Mouse (Mus musculus) CH12.LX (cell line): ENCODE results near the gene Cd5. TPM values are rescaled to one million over a fixed set of nuclear protein-coding genes. Genes with fewer than 3 reads are reported as not detected.

ENCODE experiments used
- DNase-seq: peaks from one replicate; pipeline ENCODE4 v3.0.0-alpha.2; 2013; ENCODE audit errors: extremely low read depth
- H3K27ac ChIP-seq: 2 replicates; pipeline ENCODE4 v1.5.1; 2012; ENCODE audit warnings: low read depth, mild to moderate bottlenecking, control low read depth, moderate library complexity; ENCODE audit not compliant: insufficient read depth
- H3K27me3 ChIP-seq: replicated peaks from 2 replicates; pipeline ENCODE3; 2012; ENCODE audit warnings: inconsistent platforms
- H3K36me3 ChIP-seq, 2 experiments: replicated peaks in 1 of 2; 2 replicates each; pipeline versions ENCODE3 to v1.6.1; 2012; ENCODE audit warnings: inconsistent platforms in 1 of 2, low read length in 1 of 2, mild to moderate bottlenecking in 1 of 2, mixed read lengths in 1 of 2, moderate library complexity in 1 of 2; ENCODE audit not compliant: control insufficient read depth in 1 of 2, insufficient read depth in 1 of 2
- H3K4me1 ChIP-seq, 2 experiments: 2 replicates each; pipeline ENCODE4 v1.6.1; 2012; ENCODE audit warnings: inconsistent platforms in 1 of 2, moderate library complexity in 1 of 2; ENCODE audit not compliant: insufficient read depth in 2 of 2, control insufficient read depth in 1 of 2
- H3K4me2 ChIP-seq: 2 replicates; pipeline ENCODE4 v1.6.1; 2012; ENCODE audit warnings: low read depth, mild to moderate bottlenecking, control low read depth; ENCODE audit not compliant: poor library complexity, insufficient read depth, severe bottlenecking
- H3K4me3 ChIP-seq, 3 experiments: fragments of 150-350 bp in 1 of 3; sonication (generic) in 1 of 3; replicated peaks in 1 of 3; 2 replicates each; pipeline versions ENCODE3 to v1.5.1; 2011 to 2012; ENCODE audit warnings: low read depth in 2 of 3, low read length in 2 of 3, mild to moderate bottlenecking in 2 of 3, moderate library complexity in 2 of 3, control low read depth in 1 of 3, improper control_type of control experiment in 1 of 3, inconsistent platforms in 1 of 3, mixed read lengths in 1 of 3; ENCODE audit not compliant: poor library complexity in 1 of 3
- H3K79me2 ChIP-seq: replicated peaks from 2 replicates; pipeline ENCODE4 v1.6.1; 2012; ENCODE audit warnings: mild to moderate bottlenecking, moderate library complexity; ENCODE audit not compliant: control insufficient read depth, poor library complexity, insufficient read depth, severe bottlenecking; ENCODE audit errors: extremely low read depth
- H3K9ac ChIP-seq: 2 replicates; pipeline ENCODE4 v1.6.1; 2012; ENCODE audit warnings: low read depth, mild to moderate bottlenecking, control low read depth, moderate library complexity; ENCODE audit not compliant: insufficient read depth
- H3K9me3 ChIP-seq: replicated peaks from 2 replicates; pipeline ENCODE3; 2012; ENCODE audit warnings: low read length, inconsistent platforms, mixed read lengths
- CHD2 ChIP-seq: IDR thresholded peaks from 2 replicates; pipeline ENCODE4 v1.6.1; 2011; ENCODE audit warnings: low read length, improper control_type of control experiment
- CTCF ChIP-seq, 2 experiments: IDR thresholded peaks in 1 of 2; conservative IDR thresholded peaks in 1 of 2; 2 replicates each; pipeline ENCODE4 v1.5.1; 2011 to 2012; ENCODE audit warnings: low read depth in 2 of 2, low read length in 2 of 2, improper control_type of control experiment in 1 of 2, inconsistent platforms in 1 of 2, mild to moderate bottlenecking in 1 of 2, moderate library complexity in 1 of 2
- EP300 ChIP-seq: IDR thresholded peaks from 2 replicates; pipeline ENCODE4 v1.6.1; 2011; ENCODE audit warnings: low read length, improper control_type of control experiment
- ETS1 ChIP-seq: conservative IDR thresholded peaks from 2 replicates; pipeline ENCODE4 v1.6.1; 2012; ENCODE audit warnings: low read depth, mild to moderate bottlenecking, inconsistent platforms, low read length, improper control_type of control experiment, moderate library complexity
- GABPA ChIP-seq: IDR thresholded peaks from 2 replicates; pipeline ENCODE4 v1.6.1; 2012; ENCODE audit warnings: low read depth, low read length, improper control_type of control experiment, inconsistent platforms; ENCODE audit not compliant: insufficient replicate concordance
- HCFC1 ChIP-seq: IDR thresholded peaks from 2 replicates; pipeline ENCODE4 v1.6.1; 2012; ENCODE audit warnings: low read depth, mild to moderate bottlenecking, inconsistent platforms, low read length, improper control_type of control experiment
- JUN ChIP-seq: IDR thresholded peaks from 2 replicates; pipeline ENCODE4 v1.6.1; 2011; ENCODE audit warnings: low read depth, mild to moderate bottlenecking, low read length, improper control_type of control experiment, moderate library complexity; ENCODE audit not compliant: insufficient read depth
- KAT2A ChIP-seq: IDR thresholded peaks from 2 replicates; pipeline ENCODE4 v1.6.1; 2012; ENCODE audit warnings: low read length, improper control_type of control experiment, inconsistent platforms; ENCODE audit not compliant: insufficient replicate concordance
- MAFK ChIP-seq: IDR thresholded peaks from 2 replicates; pipeline ENCODE4 v1.6.1; 2011; ENCODE audit warnings: low read length, improper control_type of control experiment; ENCODE audit not compliant: insufficient replicate concordance
- MAX ChIP-seq: IDR thresholded peaks from 2 replicates; pipeline ENCODE4 v1.6.1; 2011; ENCODE audit warnings: low read length, improper control_type of control experiment
- MEF2A ChIP-seq: IDR thresholded peaks from 2 replicates; pipeline ENCODE4 v1.6.1; 2014; ENCODE audit warnings: low read depth, mild to moderate bottlenecking, inconsistent platforms, low read length, improper control_type of control experiment, borderline replicate concordance
- MXI1 ChIP-seq: IDR thresholded peaks from 2 replicates; pipeline ENCODE4 v1.6.1; 2011; ENCODE audit warnings: mild to moderate bottlenecking, low read depth, low read length, improper control_type of control experiment
- MYC ChIP-seq: IDR thresholded peaks from 2 replicates; pipeline ENCODE4 v1.6.1; 2011; ENCODE audit warnings: low read depth, mild to moderate bottlenecking, improper control_type of control experiment, low read length
- NELFE ChIP-seq: IDR thresholded peaks from 2 replicates; pipeline ENCODE4 v1.6.1; 2011; ENCODE audit warnings: low read depth, low read length, improper control_type of control experiment
- PAX5 ChIP-seq: IDR thresholded peaks from 2 replicates; pipeline ENCODE4 v1.6.1; 2012; ENCODE audit warnings: low read length, inconsistent platforms, mixed read lengths
- POLR2A ChIP-seq: IDR thresholded peaks from 2 replicates; pipeline ENCODE4 v1.6.1; 2011; ENCODE audit warnings: low read depth, mild to moderate bottlenecking, improper control_type of control experiment, low read length
- POLR2AphosphoS2 ChIP-seq: IDR thresholded peaks from 2 replicates; pipeline ENCODE4 v1.6.1; 2011; ENCODE audit warnings: low read depth, low read length, improper control_type of control experiment
- SIN3A ChIP-seq: IDR thresholded peaks from 2 replicates; pipeline ENCODE4 v1.6.1; 2012; ENCODE audit warnings: low read length, improper control_type of control experiment, inconsistent platforms
- TCF12 ChIP-seq: IDR thresholded peaks from 2 replicates; pipeline ENCODE4 v1.6.1; 2014; ENCODE audit warnings: low read depth, mild to moderate bottlenecking, inconsistent platforms, low read length, improper control_type of control experiment
- UBTF ChIP-seq: IDR thresholded peaks from 2 replicates; pipeline ENCODE4 v1.6.1; 2012; ENCODE audit warnings: low read depth, mild to moderate bottlenecking, inconsistent platforms, low read length, improper control_type of control experiment, moderate library complexity
- USF1 ChIP-seq: IDR thresholded peaks from 2 replicates; pipeline ENCODE4 v1.6.1; 2014; ENCODE audit warnings: low read depth, mild to moderate bottlenecking, inconsistent platforms, low read length, improper control_type of control experiment
- USF2 ChIP-seq: conservative IDR thresholded peaks from 2 replicates; pipeline ENCODE4 v1.6.1; 2011; ENCODE audit warnings: low read depth, low read length, improper control_type of control experiment
- ZC3H11A ChIP-seq: IDR thresholded peaks from 2 replicates; pipeline ENCODE4 v1.6.1; 2012; ENCODE audit warnings: low read depth, mild to moderate bottlenecking, inconsistent platforms, low read length, improper control_type of control experiment
- ZKSCAN1 ChIP-seq: IDR thresholded peaks from 2 replicates; pipeline ENCODE4 v1.6.1; 2012; ENCODE audit warnings: low read depth, inconsistent platforms, low read length, improper control_type of control experiment, borderline replicate concordance
- ZMIZ1 ChIP-seq: IDR thresholded peaks from 2 replicates; pipeline ENCODE4 v1.6.1; 2012; ENCODE audit warnings: low read depth, mild to moderate bottlenecking, inconsistent platforms, low read length, improper control_type of control experiment
- ZNF384 ChIP-seq: IDR thresholded peaks from 2 replicates; pipeline ENCODE4 v1.6.1; 2012; ENCODE audit warnings: low read depth, low read length, improper control_type of control experiment, inconsistent platforms
- dilution Hi-C: fragments of 300-500 bp; cut with MboI; formaldehyde crosslinking; loops from 2 replicates; pipeline ENCODE4 v1.14.3; 2020; ENCODE audit warnings: low sequenced_read_pairs; ENCODE audit not compliant: extremely low pct_unique_long_range_greater_than_20kb, extremely low pct_ligation_motif_present
- in situ Hi-C: fragments of 300-500 bp; cut with MboI; formaldehyde crosslinking; loops from 3 replicates; pipeline ENCODE4 v1.14.3; 2019; ENCODE audit warnings: low sequenced_read_pairs, low pct_ligation_motif_present, low pct_unique_long_range_greater_than_20kb, mixed read lengths
- polyA plus RNA-seq: library from polyadenylated mRNA; unstranded; fragments of >175 nt; gene quantifications from 2 replicates; pipeline ENCODE4 v1.2.1, GENCODE M21; 2012; ENCODE audit warnings: low read depth; ENCODE audit not compliant: insufficient read length
- total RNA-seq, 2 experiments: library from RNA; depleted of rRNA; stranded (reverse); fragments of 300-350 nt in 1 of 2; fragments of >200 nt in 1 of 2; gene quantifications; 2 replicates each; pipeline ENCODE4 v1.2.3; 2012 to 2014

Cd5 gene
- total and polyA plus RNA-seq, 3 experiments = 8.7 to 51.4 (median 17.7) TPM

DNA sequence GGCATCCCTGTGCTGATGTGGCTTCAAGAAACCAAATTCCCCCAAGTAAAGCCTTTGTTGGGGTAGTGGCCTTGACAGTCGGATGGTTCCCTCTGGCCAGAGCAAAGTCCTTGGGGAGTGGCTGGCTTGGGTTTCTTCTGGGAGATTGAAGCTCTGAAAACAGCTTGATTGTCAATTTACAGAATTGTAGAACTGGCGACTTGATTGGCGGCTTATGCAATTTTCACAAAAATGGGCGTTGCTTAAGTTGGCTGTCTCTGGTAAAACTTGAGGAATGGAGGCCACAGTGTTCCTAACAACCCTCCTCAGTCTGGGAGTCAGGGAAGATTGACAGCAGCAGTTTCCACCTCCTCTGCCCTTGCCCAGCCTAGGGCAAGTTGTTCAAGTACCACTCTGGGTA is 46.4 kb downstream of the Cd5 start:
- no peak overlapping the region for H3K4me3 ChIP-seq
- TF ChIP-seq JUN (no peak), KAT2A (no peak), USF2 (no peak), ZNF384 (no peak), NELFE (no peak), TCF12 (no peak), MYC (no peak), MAX (no peak), UBTF (no peak), PAX5 (no peak), ETS1 (no peak), SIN3A (no peak), CTCF (conservative IDR thresholded peaks at IDR 0.05 in 1 of 2, IDR thresholded peaks at IDR 0.05 in 1 of 2; ENCODE audit: low read depth in 2 of 2, low read length in 2 of 2) (no peak), ZC3H11A (no peak), HCFC1 (no peak), USF1 (no peak), MAFK (no peak), POLR2AphosphoS2 (no peak)
- DNase-seq = no peak
- H3K4me1 ChIP-seq = peaks cover 32 to 81% of the 10 kb centered on the region in 2 experiments
- H3K9me3 ChIP-seq = no peaks in the 10 kb centered on the region
- in situ Hi-C loops = no loop called here
- H3K36me3 ChIP-seq = peaks cover 0 to 13% of the 10 kb centered on the region in 2 experiments
- peak overlapping the region; percentile 78 for H3K27ac ChIP-seq
- dilution Hi-C loops = no loop called here
- H3K9ac ChIP-seq = no peak overlapping the region
- H3K79me2 ChIP-seq = peaks cover 60% of the 10 kb centered on the region
- H3K27me3 ChIP-seq = no peaks in the 10 kb centered on the region
- no peak overlapping the region for H3K4me2 ChIP-seq

DNA sequence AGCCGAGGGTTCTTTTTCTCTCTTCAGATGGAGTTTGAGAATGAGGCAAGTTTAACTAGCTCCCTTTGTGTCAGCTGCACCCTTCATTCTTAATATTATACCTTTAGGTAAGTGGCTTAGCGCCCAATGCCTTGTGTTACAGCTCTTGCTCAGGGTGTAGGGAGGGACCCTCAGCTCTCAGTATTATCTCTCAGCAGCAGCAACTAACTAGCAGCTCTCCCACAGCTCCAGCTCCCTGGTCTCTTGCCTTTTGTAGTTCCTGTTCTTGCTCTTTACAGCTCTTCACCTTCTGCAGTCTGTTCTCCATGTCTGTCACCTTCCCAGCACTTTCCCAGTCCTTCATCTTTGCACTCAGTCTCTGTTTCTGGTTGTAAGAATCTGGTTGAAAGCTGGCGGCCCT is 47.1 kb downstream of the Cd5 start:
- Histone ChIP-seq H3K9ac (no peak overlapping the region; the same call in 1 of the 2 replicates), H3K79me2 (peaks cover 54% of the 10 kb centered on the region), H3K9me3 (no peaks in the 10 kb centered on the region), H3K36me3 (peaks cover 0 to 13% of the 10 kb centered on the region in 2 experiments), H3K27ac (peak overlapping the region; percentile 78), H3K4me1 (peaks cover 34 to 74% of the 10 kb centered on the region in 2 experiments), H3K4me3 (no peak overlapping the region), H3K4me2 (peak overlapping the region; percentile 80; the same call in 1 of the 2 replicates), H3K27me3 (no peaks in the 10 kb centered on the region)
- DNase-seq = no peak
- in situ Hi-C loops = no loop called here
- dilution Hi-C loops = no loop called here
- no peak for TF ChIP-seq JUN
- no peak for TF ChIP-seq MXI1
- TF ChIP-seq ZC3H11A = no peak
- TF ChIP-seq USF1 = no peak
- no peak for TF ChIP-seq EP300
- no peak for TF ChIP-seq USF2
- no peak for TF ChIP-seq MYC
- TF ChIP-seq ZKSCAN1 = no peak
- no peak for TF ChIP-seq ZMIZ1
- TF ChIP-seq CHD2 = no peak
- TF ChIP-seq NELFE = no peak
- no peak for TF ChIP-seq MEF2A
- TF ChIP-seq GABPA = no peak
- no peak for TF ChIP-seq TCF12
- TF ChIP-seq POLR2A = no peak
